Mouse (Mus musculus) macrophage (primary cell): ENCODE data around the gene Mtcl1. TPM values are rescaled to one million over a fixed set of nuclear protein-coding genes. Genes with fewer than 3 reads are reported as not detected.

Experiments
- H3K27ac ChIP-seq: fragments of 350-480 bp; formaldehyde crosslinking; 2 replicates; pipeline ENCODE4 v1.9.0; 2021
- H3K36me3 ChIP-seq: fragments of 350-480 bp; formaldehyde crosslinking; 2 replicates; pipeline ENCODE4 v1.9.0; 2021; ENCODE audit errors: inconsistent target
- H3K4me3 ChIP-seq: fragments of 350-480 bp; formaldehyde crosslinking; 2 replicates; pipeline ENCODE4 v1.9.0; 2021; ENCODE audit errors: inconsistent target
- H3K79me2 ChIP-seq: fragments of 350-480 bp; formaldehyde crosslinking; 2 replicates; pipeline ENCODE4 v1.9.0; 2021; ENCODE audit errors: inconsistent target
- WGBS: methylation state at CpG from one replicate; pipeline ENCODE4 v1.1.7; 2026; ENCODE audit warnings: inconsistent platforms; ENCODE audit not compliant: missing documents; 5-methylcytosine and 5-hydroxymethylcytosine counted together
- polyA plus RNA-seq: library from polyadenylated mRNA; stranded (reverse); fragments of 250-400 nt; gene quantifications from 3 replicates; pipeline ENCODE4 v1.2.4, GENCODE M21; 2018; ENCODE audit warnings: inconsistent platforms

Gene Mtcl1
- polyA plus RNA-seq, 1 experiment from 2014 or later = not detected

GRCm38 (mm10) chr17:66346378-66346777 lies 103.2 kb downstream of the Mtcl1 start:
- Histone ChIP-seq H3K4me3 (no peak overlapping the region), H3K79me2 (no peaks in the 10 kb centered on the region), H3K27ac (no peak overlapping the region), H3K36me3 (no peaks in the 10 kb centered on the region)
- 91% methylated on average over 11 of the region's 11 CpGs for WGBS

DNA sequence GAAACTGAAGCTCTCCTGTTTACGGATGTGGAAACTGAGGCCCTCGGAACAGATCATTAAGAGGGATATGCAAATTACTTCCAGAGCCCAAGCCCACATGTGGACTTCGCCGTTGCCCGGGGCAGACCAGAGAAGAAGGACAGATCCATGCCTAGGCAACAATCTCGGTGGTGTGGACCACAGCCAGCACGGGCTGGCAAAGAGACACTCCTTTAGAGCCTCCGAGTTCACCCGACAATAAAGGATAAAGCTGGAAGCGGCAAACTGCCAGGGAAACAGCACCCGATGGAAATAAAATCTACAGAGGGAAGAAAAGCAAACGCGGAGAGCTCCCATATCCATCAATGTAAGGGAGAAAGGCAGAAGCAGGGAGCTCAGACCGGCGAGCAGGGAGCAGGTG lies 103.9 kb downstream of the Mtcl1 start:
- WGBS = 91% methylated on average over 15 of the region's 15 CpGs
- Histone ChIP-seq H3K27ac (no peak overlapping the region), H3K4me3 (no peak overlapping the region), H3K36me3 (no peaks in the 10 kb centered on the region), H3K79me2 (no peaks in the 10 kb centered on the region)

- 93% methylated on average over 18 of the region's 18 CpGs for whole genome bisulfite sequencing
- Histone ChIP-seq H3K79me2 (no peaks in the 10 kb centered on the region), H3K36me3 (no peaks in the 10 kb centered on the region), H3K27ac (no peak overlapping the region), H3K4me3 (no peak overlapping the region)
These were observed 106.6 kb downstream of the Mtcl1 start for GRCm38 (mm10) chr17:66342932-66343331.

- 79% methylated on average over 6 of the region's 6 CpGs for WGBS
- H3K79me2 ChIP-seq = no peaks in the 10 kb centered on the region
- no peak overlapping the region for H3K27ac ChIP-seq
- H3K4me3 ChIP-seq = no peak overlapping the region
- no peaks in the 10 kb centered on the region for H3K36me3 ChIP-seq
These were observed 107.9 kb downstream of the Mtcl1 start for GRCm38 (mm10) chr17:66341670-66342069.

DNA sequence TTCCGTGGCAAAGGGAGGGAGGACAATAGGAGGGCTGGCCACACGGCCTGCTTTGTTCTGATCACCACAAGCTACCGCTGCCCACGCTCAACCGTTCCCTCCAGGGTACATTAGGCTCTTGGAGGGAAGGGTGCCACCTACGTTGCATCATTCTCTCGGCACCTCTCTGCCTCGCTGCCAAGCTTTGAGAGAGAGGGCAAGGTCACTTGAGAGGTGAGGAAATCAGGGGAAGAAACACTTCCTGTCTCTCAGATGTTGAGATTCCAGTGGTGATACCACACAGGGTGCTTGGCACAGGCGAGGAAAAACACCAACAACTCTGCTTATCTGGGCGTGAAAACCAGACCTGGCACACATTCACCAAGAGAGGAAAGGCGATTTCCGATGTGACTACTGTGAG lies 108.8 kb downstream of the Mtcl1 start:
- Histone ChIP-seq H3K27ac (no peak overlapping the region), H3K4me3 (no peak overlapping the region), H3K79me2 (no peaks in the 10 kb centered on the region), H3K36me3 (no peaks in the 10 kb centered on the region)
- 57% methylated on average over 12 of the region's 12 CpGs for WGBS

DNA sequence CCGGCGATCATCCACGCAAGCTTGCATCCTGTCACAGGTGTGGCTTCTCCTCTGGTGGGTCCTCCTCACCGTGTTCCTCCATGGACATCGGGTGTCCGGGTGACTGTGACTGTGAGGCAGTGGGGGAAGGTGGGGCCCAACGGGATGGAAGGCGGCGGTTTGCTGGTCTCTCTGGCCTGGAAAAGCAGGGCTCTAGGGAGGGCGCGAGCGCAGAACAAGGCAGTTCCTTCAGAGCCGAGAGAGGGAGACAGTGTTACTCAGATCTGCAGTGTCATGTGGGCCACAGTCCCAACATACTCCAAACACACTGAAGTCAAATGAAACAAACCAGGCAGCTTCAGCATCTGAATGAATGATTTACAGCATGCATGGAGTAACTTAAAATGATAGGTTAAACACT lies 111.6 kb downstream of the Mtcl1 start:
- H3K79me2 ChIP-seq = no peaks in the 10 kb centered on the region
- H3K36me3 ChIP-seq = no peaks in the 10 kb centered on the region
- no peak overlapping the region for H3K27ac ChIP-seq
- WGBS = 92% methylated on average over 13 of the region's 13 CpGs
- no peak overlapping the region for H3K4me3 ChIP-seq

DNA sequence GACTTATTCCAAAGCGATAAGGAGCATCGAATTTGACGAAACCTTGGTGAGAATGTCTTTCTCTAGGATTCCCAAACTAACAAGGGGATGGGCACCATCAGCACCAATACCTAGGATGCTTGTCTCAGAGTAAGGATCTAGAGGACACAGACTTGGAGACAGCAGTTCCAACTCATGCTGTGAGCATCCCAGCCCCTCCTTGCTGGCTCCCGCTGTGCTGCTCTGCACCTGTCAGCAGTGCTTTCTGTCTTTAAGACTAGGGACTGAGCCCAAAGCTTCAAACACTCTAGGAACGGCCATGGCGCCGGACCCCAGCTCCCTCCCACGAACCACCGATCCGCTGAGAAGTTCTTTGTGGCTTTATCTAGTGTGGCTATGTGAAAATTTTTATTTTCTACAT lies 114.0 kb downstream of the Mtcl1 start:
- Histone ChIP-seq H3K4me3 (no peak overlapping the region), H3K79me2 (no peaks in the 10 kb centered on the region), H3K36me3 (no peaks in the 10 kb centered on the region), H3K27ac (no peak overlapping the region)
- 91% methylated on average over 10 of the region's 10 CpGs for WGBS

DNA sequence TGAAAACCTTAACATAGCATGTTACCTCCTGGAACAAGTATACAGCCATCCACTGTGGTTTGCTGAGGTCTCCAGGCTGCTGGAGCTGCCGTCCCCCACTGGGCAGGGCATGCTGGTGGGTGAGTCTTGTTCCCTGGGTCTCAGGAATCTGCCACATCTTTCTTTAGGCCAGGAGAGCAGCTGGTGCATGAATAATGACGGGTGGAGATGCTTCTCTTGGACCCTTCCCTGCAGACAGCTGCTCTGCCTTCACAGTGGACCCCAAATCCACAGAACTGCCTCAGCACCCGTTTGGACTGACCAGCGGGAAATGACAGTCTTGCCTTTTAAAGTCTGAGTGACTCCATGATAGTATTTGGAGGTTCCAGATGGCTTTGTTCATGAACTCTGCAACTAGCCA lies 114.7 kb downstream of the Mtcl1 start:
- no peak overlapping the region for H3K4me3 ChIP-seq
- H3K79me2 ChIP-seq = no peaks in the 10 kb centered on the region
- WGBS = 70% methylated on average over 4 of the region's 4 CpGs
- H3K27ac ChIP-seq = no peak overlapping the region
- no peaks in the 10 kb centered on the region for H3K36me3 ChIP-seq

GRCm38 (mm10) chr17:66331207-66331606 lies 118.3 kb downstream of the Mtcl1 start:
- 72% methylated on average over 6 of the region's 6 CpGs for WGBS
- H3K36me3 ChIP-seq = no peaks in the 10 kb centered on the region
- no peak overlapping the region for H3K4me3 ChIP-seq
- no peak overlapping the region for H3K27ac ChIP-seq
- H3K79me2 ChIP-seq = no peaks in the 10 kb centered on the region

- Histone ChIP-seq H3K79me2 (no peaks in the 10 kb centered on the region), H3K36me3 (no peaks in the 10 kb centered on the region), H3K27ac (no peak overlapping the region), H3K4me3 (no peak overlapping the region)
- WGBS = 87% methylated on average over 5 of the region's 5 CpGs
These were observed 123.0 kb downstream of the Mtcl1 start for GRCm38 (mm10) chr17:66326552-66327045.

DNA sequence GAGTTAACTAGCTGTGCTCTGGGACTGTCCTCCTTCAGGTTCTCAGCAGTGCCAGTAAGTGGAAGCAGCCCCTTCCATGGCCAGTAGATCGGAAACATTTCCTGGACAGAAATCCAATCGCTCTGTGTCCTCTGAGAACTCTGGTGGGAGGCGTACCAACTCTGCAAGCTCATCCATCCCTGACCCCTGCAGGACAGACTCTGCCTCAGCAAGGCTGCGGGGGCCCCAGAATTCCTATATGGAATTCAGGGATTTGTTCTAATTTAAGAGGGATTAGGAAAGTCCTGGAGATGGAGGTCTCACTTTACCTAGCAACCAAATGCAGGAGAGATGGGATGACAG lies 123.4 kb downstream of the Mtcl1 start:
- Histone ChIP-seq H3K27ac (no peak overlapping the region), H3K79me2 (no peaks in the 10 kb centered on the region), H3K36me3 (no peaks in the 10 kb centered on the region), H3K4me3 (no peak overlapping the region)
- 87% methylated on average over 4 of the region's 4 CpGs for WGBS

GRCm38 (mm10) chr17:66325440-66326203 lies 123.9 kb downstream of the Mtcl1 start:
- no peaks in the 10 kb centered on the region for H3K79me2 ChIP-seq
- H3K27ac ChIP-seq = no peak overlapping the region
- no peak overlapping the region for H3K4me3 ChIP-seq
- no peaks in the 10 kb centered on the region for H3K36me3 ChIP-seq
- 75% methylated on average over 14 of the region's 14 CpGs for WGBS

DNA sequence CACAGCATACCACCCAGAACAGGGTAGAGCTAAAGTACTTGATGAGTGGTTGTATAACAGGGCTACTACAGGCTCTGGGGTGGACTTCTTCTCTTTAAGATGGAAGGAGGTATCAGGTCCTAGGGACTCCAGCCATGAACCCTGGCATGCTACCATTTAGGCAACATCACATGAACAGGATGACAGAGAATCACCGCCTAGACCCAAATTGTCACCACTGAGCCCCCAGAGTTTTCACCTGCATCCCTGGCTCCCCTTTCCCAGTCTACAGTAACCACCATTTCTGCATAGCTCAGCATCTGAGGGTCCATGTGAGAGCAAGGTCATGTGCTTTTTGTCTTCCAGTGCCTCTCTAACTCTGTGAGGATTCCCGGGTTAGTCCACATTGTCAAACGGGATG lies 124.7 kb downstream of the Mtcl1 start:
- no peak overlapping the region for H3K4me3 ChIP-seq
- WGBS = 87% methylated on average over 3 of the region's 3 CpGs
- no peaks in the 10 kb centered on the region for H3K79me2 ChIP-seq
- H3K36me3 ChIP-seq = no peaks in the 10 kb centered on the region
- no peak overlapping the region for H3K27ac ChIP-seq

GRCm38 (mm10) chr17:66322646-66323255 lies 126.8 kb downstream of the Mtcl1 start:
- Histone ChIP-seq H3K27ac (no peak overlapping the region), H3K36me3 (no peaks in the 10 kb centered on the region), H3K4me3 (no peak overlapping the region), H3K79me2 (no peaks in the 10 kb centered on the region)
- WGBS = 60% methylated on average over 15 of the region's 15 CpGs

DNA sequence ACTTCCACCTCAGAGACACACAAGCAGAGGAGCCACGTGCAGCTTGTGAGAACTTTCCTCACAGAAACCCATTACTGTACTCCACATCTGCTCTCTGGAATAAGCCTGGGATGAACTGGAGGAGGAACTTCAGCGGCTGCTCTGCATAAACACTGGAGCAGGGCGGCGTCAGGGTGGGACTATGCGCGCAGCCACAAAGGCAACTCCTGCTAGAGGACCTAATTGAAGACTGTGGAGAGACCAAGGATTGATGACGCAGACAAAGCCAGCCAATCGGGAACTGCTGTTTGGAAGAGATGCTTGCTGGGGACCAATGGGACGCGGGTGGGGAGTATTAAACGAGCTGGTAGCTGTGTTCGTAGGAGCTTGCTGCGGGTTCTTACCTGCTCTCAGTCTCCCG lies 127.6 kb downstream of the Mtcl1 start:
- Histone ChIP-seq H3K79me2 (no peaks in the 10 kb centered on the region), H3K4me3 (no peak overlapping the region), H3K36me3 (no peaks in the 10 kb centered on the region), H3K27ac (no peak overlapping the region)
- WGBS = 85% methylated on average over 14 of the region's 14 CpGs
